Mouse (Mus musculus) bone marrow, adult 2 months (tissue): ENCODE data around the gene Insc. TPM values are rescaled to one million over a fixed set of nuclear protein-coding genes. Genes with fewer than 3 reads are reported as not detected.

Experiments
- H3K27ac ChIP-seq: fragments of 200-500 bp; 2 replicates; pipeline ENCODE4 v1.5.1; 2012; ENCODE audit warnings: low read depth, mild to moderate bottlenecking, control low read depth, inconsistent platforms, low read length; ENCODE audit not compliant: control insufficient read depth, poor library complexity, insufficient read depth
- H3K4me1 ChIP-seq: fragments of 200-500 bp; 2 replicates; pipeline ENCODE4 v1.6.1; 2011; ENCODE audit warnings: low read length; ENCODE audit not compliant: control insufficient read depth, insufficient read depth
- H3K4me3 ChIP-seq: fragments of 200-500 bp; replicated peaks from 2 replicates; pipeline ENCODE3; 2011; ENCODE audit warnings: mild to moderate bottlenecking, low read depth, low read length, control low read depth; ENCODE audit not compliant: control insufficient read depth
- CTCF ChIP-seq: fragments of 200-500 bp; IDR thresholded peaks from 2 replicates; pipeline ENCODE4 v1.5.1; 2011; ENCODE audit warnings: low read length, control low read depth; ENCODE audit not compliant: control insufficient read depth, insufficient read depth
- POLR2A ChIP-seq: fragments of 200-500 bp; IDR thresholded peaks from 2 replicates; pipeline ENCODE4 v1.6.1; 2011; ENCODE audit warnings: low read depth, mild to moderate bottlenecking, control low read depth, low read length, borderline replicate concordance; ENCODE audit not compliant: control insufficient read depth
- WGBS: fragments of 180-500 bp; shearing (Covaris S2); methylation state at CpG from one replicate; pipeline ENCODE4 v1.1.7; 2018; 5-methylcytosine and 5-hydroxymethylcytosine counted together
- polyA plus RNA-seq: library from polyadenylated mRNA; stranded (reverse); fragments of >200 nt; gene quantifications from 2 replicates; pipeline ENCODE4 v1.2.4, GENCODE M21; 2011; ENCODE audit warnings: low replicate concordance; ENCODE audit not compliant: missing spikeins, insufficient read depth, insufficient read length

The Insc gene
- polyA plus RNA-seq, 1 experiment = not detected

- WGBS = 3% methylated on average over 4 of the region's 4 CpGs
- H3K4me3 ChIP-seq = no peak overlapping the region
- no peak overlapping the region for H3K27ac ChIP-seq
- no peaks in the 10 kb centered on the region for H3K4me1 ChIP-seq
- TF ChIP-seq CTCF (no peak), POLR2A (no peak)
Measured at GRCm38 (mm10) chr7:114827360-114827759, 83.9 kb downstream of the Insc start.

- TF ChIP-seq CTCF = no peak
- TF ChIP-seq POLR2A = no peak
- no peaks in the 10 kb centered on the region for H3K4me1 ChIP-seq
- WGBS = 48% methylated on average over 3 of the region's 3 CpGs
- no peak overlapping the region for H3K4me3 ChIP-seq
- no peak overlapping the region for H3K27ac ChIP-seq
Measured at GRCm38 (mm10) chr7:114832257-114832940, 88.9 kb downstream of the Insc start.

- Histone ChIP-seq H3K4me3 (no peak overlapping the region), H3K4me1 (no peaks in the 10 kb centered on the region), H3K27ac (no peak overlapping the region)
- 78% methylated on average over 6 of the region's 6 CpGs for WGBS
- no peak for TF ChIP-seq CTCF
- TF ChIP-seq POLR2A = no peak
Measured at GRCm38 (mm10) chr7:114834504-114834903, 91.0 kb downstream of the Insc start.

GRCm38 (mm10) chr7:114837268-114837667, 93.8 kb downstream of the Insc start:
- H3K4me1 ChIP-seq = no peaks in the 10 kb centered on the region
- H3K27ac ChIP-seq = no peak overlapping the region
- TF ChIP-seq CTCF (no peak), POLR2A (no peak)
- H3K4me3 ChIP-seq = no peak overlapping the region
- WGBS = 42% methylated on average over 3 of the region's 3 CpGs

- TF ChIP-seq POLR2A (no peak), CTCF (no peak)
- no peak overlapping the region for H3K4me3 ChIP-seq
- 31% methylated on average over 5 of the region's 5 CpGs for WGBS
- H3K27ac ChIP-seq = no peak overlapping the region
- H3K4me1 ChIP-seq = no peaks in the 10 kb centered on the region
Measured at GRCm38 (mm10) chr7:114840029-114840745, 96.7 kb downstream of the Insc start.

GRCm38 (mm10) chr7:114842644-114843211, 99.2 kb downstream of the Insc start:
- 81% methylated on average over 3 of the region's 3 CpGs for WGBS
- no peak overlapping the region for H3K4me3 ChIP-seq
- H3K4me1 ChIP-seq = no peaks in the 10 kb centered on the region
- no peak overlapping the region for H3K27ac ChIP-seq
- TF ChIP-seq POLR2A (no peak), CTCF (no peak)

- H3K4me3 ChIP-seq = no peak overlapping the region
- WGBS = 31% methylated on average over 2 of the region's 2 CpGs
- no peaks in the 10 kb centered on the region for H3K4me1 ChIP-seq
Measured at GRCm38 (mm10) chr7:114847179-114847578, 103.7 kb downstream of the Insc start.

GRCm38 (mm10) chr7:114852387-114852786, 108.9 kb downstream of the Insc start:
- no peak for TF ChIP-seq POLR2A
- no peak for TF ChIP-seq CTCF
- Histone ChIP-seq H3K4me3 (no peak overlapping the region), H3K4me1 (no peaks in the 10 kb centered on the region), H3K27ac (no peak overlapping the region)
- WGBS = 91% methylated on average over 3 of the region's 3 CpGs

More at GRCm38 (mm10) chr7:114847179-114847578, 103.7 kb downstream of the Insc start:
- H3K27ac ChIP-seq = no peak overlapping the region
- TF ChIP-seq POLR2A (no peak), CTCF (no peak)

- 58% methylated on average over 2 of the region's 2 CpGs for WGBS
- H3K4me3 ChIP-seq = no peak overlapping the region
- H3K27ac ChIP-seq = no peak overlapping the region
- TF ChIP-seq CTCF = no peak
- TF ChIP-seq POLR2A = no peak
- H3K4me1 ChIP-seq = no peaks in the 10 kb centered on the region
Measured at GRCm38 (mm10) chr7:114854169-114854568, 110.7 kb downstream of the Insc start.
